Mouse (Mus musculus): ENCODE measurements around the gene Ttll2. TPM values are rescaled to one million over a fixed set of nuclear protein-coding genes. Genes with fewer than 3 reads are reported as not detected.
"Not testable (repeated sequence)": the region's sequence is repeated elsewhere in the genome, so short reads cannot be mapped to it uniquely, and the experiment has no call there.

Ttll2 gene
- not detected in 2 replicates for polyA plus RNA-seq (2014; fragmentation: Nextera tagmentation; extraction: Ambion mirVana)

- DNase-seq (ENCODE audit: low spot score, missing footprints); H3K9me3 ChIP-seq (ENCODE audit: control insufficient read depth, low read length); ATAC-seq (ENCODE audit: low FRiP score); H3K4me1 ChIP-seq (ENCODE audit: control insufficient read depth, insufficient read depth, low read length); H3K9ac ChIP-seq (ENCODE audit: low read length); H3K27me3 ChIP-seq (ENCODE audit: control insufficient read depth, insufficient read depth, low read length); H3K4me3 ChIP-seq (ENCODE audit: low read depth, low read length); H3K4me2 ChIP-seq; H3K27ac ChIP-seq (ENCODE audit: low read depth, low read length); H3K36me3 ChIP-seq (ENCODE audit: control insufficient read depth, insufficient read depth, low read length): not testable (repeated sequence)
- WGBS: 91% methylated on average over 1 of the region's 1 CpGs
Observed at GRCm38 (mm10) chr17:7352596-7352995, at the start of gene Ttll2. Ttll2 (minus strand) TSS chr17:7352696.

- H3K4me3 ChIP-seq (ENCODE audit: low read depth, low read length); H3K9me3 ChIP-seq (ENCODE audit: control insufficient read depth, low read length); ATAC-seq (ENCODE audit: low FRiP score); H3K9ac ChIP-seq (ENCODE audit: low read length); H3K27ac ChIP-seq (ENCODE audit: low read depth, low read length); H3K4me2 ChIP-seq; H3K36me3 ChIP-seq (ENCODE audit: control insufficient read depth, insufficient read depth, low read length); DNase-seq (ENCODE audit: low spot score, missing footprints); H3K4me1 ChIP-seq (ENCODE audit: control insufficient read depth, insufficient read depth, low read length); H3K27me3 ChIP-seq (ENCODE audit: control insufficient read depth, insufficient read depth, low read length): not testable (repeated sequence)
- WGBS: 74% methylated on average over 6 of the region's 6 CpGs
Observed at GRCm38 (mm10) chr17:7399770-7400169, 47.3 kb upstream of the Ttll2 start.

GRCm38 (mm10) chr17:7398198-7398847 lies 45.8 kb upstream of the Ttll2 start:
- H3K27ac ChIP-seq (ENCODE audit: low read depth, low read length); H3K27me3 ChIP-seq (ENCODE audit: control insufficient read depth, insufficient read depth, low read length); H3K4me2 ChIP-seq; H3K4me3 ChIP-seq (ENCODE audit: low read depth, low read length); H3K36me3 ChIP-seq (ENCODE audit: control insufficient read depth, insufficient read depth, low read length); DNase-seq (ENCODE audit: low spot score, missing footprints); H3K4me1 ChIP-seq (ENCODE audit: control insufficient read depth, insufficient read depth, low read length); H3K9me3 ChIP-seq (ENCODE audit: control insufficient read depth, low read length); ATAC-seq (ENCODE audit: low FRiP score); H3K9ac ChIP-seq (ENCODE audit: low read length): not testable (repeated sequence)
- 84% methylated on average over 6 of the region's 6 CpGs for WGBS

- 92% methylated on average over 10 of the region's 13 CpGs for WGBS
- H3K36me3 ChIP-seq (ENCODE audit: control insufficient read depth, insufficient read depth, low read length); H3K9me3 ChIP-seq (ENCODE audit: control insufficient read depth, low read length); H3K4me2 ChIP-seq; H3K27me3 ChIP-seq (ENCODE audit: control insufficient read depth, insufficient read depth, low read length); H3K9ac ChIP-seq (ENCODE audit: low read length); H3K4me1 ChIP-seq (ENCODE audit: control insufficient read depth, insufficient read depth, low read length); H3K4me3 ChIP-seq (ENCODE audit: low read depth, low read length); H3K27ac ChIP-seq (ENCODE audit: low read depth, low read length); DNase-seq (ENCODE audit: low spot score, missing footprints); ATAC-seq (ENCODE audit: low FRiP score): not testable (repeated sequence)
Observed at GRCm38 (mm10) chr17:7397079-7397478, 44.6 kb upstream of the Ttll2 start.

GRCm38 (mm10) chr17:7396288-7396687 lies 43.8 kb upstream of the Ttll2 start:
- H3K27me3 ChIP-seq (ENCODE audit: control insufficient read depth, insufficient read depth, low read length); DNase-seq (ENCODE audit: low spot score, missing footprints); H3K9ac ChIP-seq (ENCODE audit: low read length); H3K27ac ChIP-seq (ENCODE audit: low read depth, low read length); H3K4me3 ChIP-seq (ENCODE audit: low read depth, low read length); H3K36me3 ChIP-seq (ENCODE audit: control insufficient read depth, insufficient read depth, low read length); H3K9me3 ChIP-seq (ENCODE audit: control insufficient read depth, low read length); H3K4me2 ChIP-seq; ATAC-seq (ENCODE audit: low FRiP score); H3K4me1 ChIP-seq (ENCODE audit: control insufficient read depth, insufficient read depth, low read length): not testable (repeated sequence)
- WGBS: no CpG with 5 or more reads among the region's 2 CpGs

GRCm38 (mm10) chr17:7395671-7396070 lies 43.2 kb upstream of the Ttll2 start:
- H3K36me3 ChIP-seq (ENCODE audit: control insufficient read depth, insufficient read depth, low read length); H3K4me1 ChIP-seq (ENCODE audit: control insufficient read depth, insufficient read depth, low read length); ATAC-seq (ENCODE audit: low FRiP score); H3K4me3 ChIP-seq (ENCODE audit: low read depth, low read length); H3K27ac ChIP-seq (ENCODE audit: low read depth, low read length); H3K9me3 ChIP-seq (ENCODE audit: control insufficient read depth, low read length); H3K4me2 ChIP-seq; H3K27me3 ChIP-seq (ENCODE audit: control insufficient read depth, insufficient read depth, low read length); H3K9ac ChIP-seq (ENCODE audit: low read length); DNase-seq (ENCODE audit: low spot score, missing footprints): not testable (repeated sequence)
- WGBS: 90% methylated on average over 6 of the region's 8 CpGs

GRCm38 (mm10) chr17:7395116-7395515 lies 42.6 kb upstream of the Ttll2 start:
- not testable (repeated sequence) for H3K36me3 ChIP-seq (ENCODE audit: control insufficient read depth, insufficient read depth, low read length); DNase-seq (ENCODE audit: low spot score, missing footprints); H3K9ac ChIP-seq (ENCODE audit: low read length); ATAC-seq (ENCODE audit: low FRiP score); H3K27me3 ChIP-seq (ENCODE audit: control insufficient read depth, insufficient read depth, low read length); H3K4me2 ChIP-seq; H3K27ac ChIP-seq (ENCODE audit: low read depth, low read length); H3K4me1 ChIP-seq (ENCODE audit: control insufficient read depth, insufficient read depth, low read length); H3K9me3 ChIP-seq (ENCODE audit: control insufficient read depth, low read length); H3K4me3 ChIP-seq (ENCODE audit: low read depth, low read length)
- WGBS: 91% methylated on average over 7 of the region's 7 CpGs

- H3K36me3 ChIP-seq (ENCODE audit: control insufficient read depth, insufficient read depth, low read length); H3K9me3 ChIP-seq (ENCODE audit: control insufficient read depth, low read length); H3K4me2 ChIP-seq; H3K4me3 ChIP-seq (ENCODE audit: low read depth, low read length); H3K9ac ChIP-seq (ENCODE audit: low read length); H3K27ac ChIP-seq (ENCODE audit: low read depth, low read length); H3K4me1 ChIP-seq (ENCODE audit: control insufficient read depth, insufficient read depth, low read length); DNase-seq (ENCODE audit: low spot score, missing footprints); ATAC-seq (ENCODE audit: low FRiP score); H3K27me3 ChIP-seq (ENCODE audit: control insufficient read depth, insufficient read depth, low read length): not testable (repeated sequence)
- 80% methylated on average over 7 of the region's 7 CpGs for WGBS
Observed at GRCm38 (mm10) chr17:7389898-7390297, 37.4 kb upstream of the Ttll2 start.

- H3K27me3 ChIP-seq (ENCODE audit: control insufficient read depth, insufficient read depth, low read length); H3K9me3 ChIP-seq (ENCODE audit: control insufficient read depth, low read length); H3K27ac ChIP-seq (ENCODE audit: low read depth, low read length); H3K4me3 ChIP-seq (ENCODE audit: low read depth, low read length); H3K4me2 ChIP-seq; DNase-seq (ENCODE audit: low spot score, missing footprints); H3K4me1 ChIP-seq (ENCODE audit: control insufficient read depth, insufficient read depth, low read length); ATAC-seq (ENCODE audit: low FRiP score); H3K36me3 ChIP-seq (ENCODE audit: control insufficient read depth, insufficient read depth, low read length); H3K9ac ChIP-seq (ENCODE audit: low read length): not testable (repeated sequence)
- WGBS: 92% methylated on average over 6 of the region's 8 CpGs
Observed at GRCm38 (mm10) chr17:7388958-7389356, 36.5 kb upstream of the Ttll2 start.

Measured in midbrain, embryonic 11.5 days (tissue).